Mouse (Mus musculus) c-Kit-positive CD71-negative TER-119-negative erythroid progenitor cells, embryonic 14.5 days (primary cell): ENCODE data around the gene Fnip2.

Source experiments
- DNase-seq: peaks from one replicate; pipeline ENCODE4 v3.0.0-alpha.2; 2013; ENCODE audit warnings: low read depth

The Fnip2 gene

GRCm38 (mm10) chr3:79564875-79565606 lies 2.6 kb downstream of the Fnip2 start:
- DNase-seq: no peak

GRCm38 (mm10) chr3:79563511-79563910 lies 4.1 kb downstream of the Fnip2 start:
- DNase-seq: no peak

- no peak for DNase-seq
Measured at GRCm38 (mm10) chr3:79561784-79562715, 5.5 kb downstream of the Fnip2 start.

- no peak for DNase-seq
Measured at GRCm38 (mm10) chr3:79560555-79560954, 7.0 kb downstream of the Fnip2 start.

DNA sequence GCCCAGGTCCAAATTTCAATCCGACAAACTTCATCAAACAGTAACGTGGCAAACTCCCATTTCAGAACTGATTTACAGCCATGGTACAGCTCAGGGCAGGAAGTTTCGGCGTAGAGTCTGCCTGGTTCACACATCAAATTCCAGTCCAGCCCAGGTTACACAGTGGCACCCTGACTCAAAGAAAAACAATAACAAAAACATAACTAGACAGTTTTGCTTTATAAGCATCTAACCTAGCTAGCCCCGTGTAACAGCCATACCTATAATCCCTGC lies 7.9 kb downstream of the Fnip2 start:
- no peak for DNase-seq

GRCm38 (mm10) chr3:79559021-79559772 lies 8.4 kb downstream of the Fnip2 start:
- no peak for DNase-seq

- no peak for DNase-seq
Measured at GRCm38 (mm10) chr3:79555061-79555460, 12.5 kb downstream of the Fnip2 start.

GRCm38 (mm10) chr3:79553779-79554178 lies 13.8 kb downstream of the Fnip2 start:
- no peak for DNase-seq

DNA sequence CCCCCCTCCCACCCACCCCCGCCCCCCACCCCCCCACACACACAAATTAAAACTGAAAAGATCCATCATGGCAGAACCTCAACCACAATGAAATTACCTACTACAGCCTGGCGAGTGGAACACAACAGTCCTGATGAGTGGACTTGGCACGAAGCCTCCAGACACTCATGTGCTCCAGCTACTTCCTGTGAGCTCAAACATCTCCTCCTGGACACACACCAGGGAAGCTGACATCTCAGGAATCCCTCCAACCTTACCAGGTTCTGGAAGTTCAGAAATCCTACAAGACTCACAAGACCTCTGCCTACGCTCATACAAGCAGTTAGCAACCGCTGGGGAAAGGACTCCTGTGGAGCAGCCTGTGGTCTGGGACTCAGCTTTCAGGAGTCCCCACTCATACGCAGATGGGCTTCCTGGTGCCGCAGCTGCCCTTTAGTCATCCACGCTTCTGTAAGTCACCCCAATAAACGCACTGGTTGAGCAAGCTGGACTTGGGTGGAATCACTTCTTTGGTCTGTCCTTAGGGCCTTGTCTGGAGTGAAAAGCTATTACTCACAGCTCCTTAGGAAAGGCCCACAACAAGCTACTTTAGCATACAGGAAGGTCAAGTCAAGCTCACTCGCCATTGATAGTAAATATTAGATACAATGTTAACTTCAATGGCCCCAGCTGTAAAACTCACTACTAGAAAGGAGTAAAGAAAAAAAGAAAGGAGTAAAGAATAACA lies 15.6 kb downstream of the Fnip2 start:
- no peak for DNase-seq

- no peak for DNase-seq
Measured at GRCm38 (mm10) chr3:79549751-79550393, 17.7 kb downstream of the Fnip2 start.

GRCm38 (mm10) chr3:79548681-79549437 lies 18.7 kb downstream of the Fnip2 start:
- DNase-seq: no peak

GRCm38 (mm10) chr3:79542585-79542984 lies 25.0 kb downstream of the Fnip2 start:
- peak; percentile 53 for DNase-seq

DNA sequence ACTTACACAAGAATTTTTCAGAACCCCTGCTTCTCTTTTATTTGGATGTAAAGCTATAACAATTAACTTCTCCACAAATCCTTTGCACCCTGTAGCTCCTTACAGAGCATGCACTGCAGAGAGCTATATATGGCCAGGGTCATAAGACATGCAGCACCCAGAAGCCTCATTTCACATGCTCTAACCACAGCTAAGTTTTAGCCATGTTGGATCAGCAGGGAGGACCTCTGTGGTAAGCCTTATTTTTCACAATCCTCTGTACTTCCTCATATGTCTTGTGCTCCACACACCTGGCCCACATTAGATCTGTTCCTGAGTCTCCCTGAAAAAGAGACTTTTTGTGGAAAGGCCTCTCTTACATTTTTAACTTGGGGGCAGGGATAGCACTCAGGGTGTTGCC lies 27.9 kb downstream of the Fnip2 start:
- DNase-seq: no peak

GRCm38 (mm10) chr3:79539124-79539523 lies 28.5 kb downstream of the Fnip2 start:
- no peak for DNase-seq

DNA sequence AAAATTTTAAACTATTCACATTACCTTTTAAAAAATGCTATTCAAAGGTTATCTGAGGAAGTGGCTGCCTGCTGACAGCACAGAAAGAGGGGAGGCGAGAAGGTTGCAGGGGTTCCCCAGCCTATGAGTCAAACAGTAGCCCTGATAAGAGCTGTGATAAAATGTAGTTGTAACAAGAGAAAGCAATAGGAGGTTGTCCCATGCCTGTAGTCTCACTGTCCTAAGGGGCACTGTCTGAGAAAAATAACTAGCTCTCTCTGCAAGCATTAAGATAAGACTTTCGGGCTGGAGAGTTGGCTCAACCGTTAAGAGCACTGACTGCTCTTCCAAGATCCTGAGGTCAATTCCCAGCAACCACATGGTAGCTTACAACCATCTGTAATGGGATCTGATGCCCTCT lies 29.3 kb downstream of the Fnip2 start:
- DNase-seq: no peak

- DNase-seq: no peak
Measured at GRCm38 (mm10) chr3:79537626-79538203, 29.9 kb downstream of the Fnip2 start.

- no peak for DNase-seq
Measured at GRCm38 (mm10) chr3:79537023-79537422, 30.6 kb downstream of the Fnip2 start.

DNA sequence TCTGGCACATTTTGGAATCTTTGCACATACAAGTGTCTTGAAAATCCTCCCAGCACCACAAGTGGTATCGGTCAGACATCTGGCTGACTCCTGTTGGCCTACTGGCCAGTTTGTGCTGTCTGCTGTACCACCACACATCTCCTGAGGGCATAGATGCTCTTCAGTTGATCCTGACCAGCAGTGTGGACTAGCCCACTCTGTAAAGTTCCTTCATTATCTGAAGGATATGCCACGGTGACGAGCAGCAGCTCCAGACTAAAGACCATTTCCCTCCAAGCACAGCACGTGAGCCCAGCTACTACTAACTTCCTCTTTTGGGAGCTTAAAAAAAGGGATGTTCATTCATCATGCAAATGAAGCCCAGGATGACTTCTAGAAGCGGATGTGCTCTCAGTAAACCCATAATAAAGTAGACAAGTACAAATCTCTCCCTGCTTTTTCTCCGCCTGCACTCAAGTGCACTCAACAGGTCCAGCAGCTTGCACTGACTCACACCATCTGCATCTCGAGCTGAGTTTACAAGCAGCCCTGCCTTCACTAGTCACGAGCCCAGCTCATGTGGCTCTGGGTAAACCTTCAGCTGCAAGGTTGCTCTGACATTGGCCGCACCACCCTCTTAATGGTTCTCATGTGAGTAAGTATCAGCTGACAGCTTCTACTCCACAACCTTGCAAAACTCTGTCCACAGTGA lies 35.9 kb downstream of the Fnip2 start:
- peak; percentile 62 for DNase-seq

GRCm38 (mm10) chr3:79529499-79530096 lies 38.0 kb downstream of the Fnip2 start:
- no peak for DNase-seq
